Mouse (Mus musculus): ENCODE data around the gene Mplkip. TPM values are rescaled to one million over a fixed set of nuclear protein-coding genes. Genes with fewer than 3 reads are reported as not detected.

The Mplkip gene
- 10 to 100 TPM; 11.8 to 14.1 TPM for total RNA-seq (2021)
- long read RNA-seq, experiment 1, full-length matches to known transcripts, result 19 of 19 reads
- long read RNA-seq, experiment 1, partial matches to known transcripts, result 0 of 19 reads
- long read RNA-seq, experiment 1, other reads (novel, unspliced or antisense), result 0 of 19 reads
- long read RNA-seq, experiment 2, full-length matches to known transcripts, result 12 of 12 reads
- long read RNA-seq, experiment 2, partial matches to known transcripts, result 0 of 12 reads
- long read RNA-seq, experiment 2, other reads (novel, unspliced or antisense), result 0 of 12 reads

DNA sequence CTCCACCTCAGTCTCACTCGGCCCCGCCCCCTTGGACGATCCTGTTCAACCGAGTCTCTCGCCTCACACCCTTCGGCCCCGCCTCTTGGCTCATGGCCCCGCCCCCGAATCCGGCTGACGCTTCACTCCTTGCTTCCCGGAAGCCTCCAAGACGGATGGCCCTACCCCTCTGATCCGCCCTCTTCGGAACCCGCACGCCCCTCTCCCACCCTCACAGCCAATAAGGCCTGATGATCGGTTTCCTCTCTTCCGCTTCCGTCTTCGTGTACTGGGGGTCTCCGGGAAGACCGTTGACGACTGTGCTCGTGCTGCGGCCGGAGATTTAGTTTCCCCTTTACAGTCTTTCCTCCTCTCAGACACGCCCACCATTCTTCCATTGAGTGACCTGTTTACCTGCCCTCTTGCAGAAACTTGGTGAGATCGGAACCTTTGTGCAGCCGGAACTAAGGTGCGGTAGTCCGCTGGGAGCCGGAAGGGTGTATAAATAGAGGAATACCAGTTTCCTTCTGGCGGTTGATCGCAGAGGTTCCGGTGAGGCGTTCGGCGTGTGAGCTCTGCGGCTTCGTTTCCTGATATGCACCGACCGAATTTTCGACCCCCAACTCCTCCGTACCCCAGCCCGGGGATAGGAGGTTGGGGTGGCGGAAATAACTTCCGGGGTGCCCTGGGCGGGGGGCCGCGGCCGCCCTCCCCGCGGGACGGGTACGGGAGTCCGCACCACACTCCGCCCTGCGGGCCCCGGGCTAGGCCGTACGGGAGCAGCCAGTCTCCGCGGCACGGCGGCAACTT is at the start of gene Mplkip, which contains the start of gene Sugct:
Gene Mplkip, plus strand, starts transcription at position 282 of the 789 bp plus-strand sequence.
Gene Sugct, minus strand, starts transcription at position 643 of the 789 bp plus-strand sequence.
- intact Hi-C loops (cut with DNase I), result loop anchor here (1.0 to 10.0 kb wide), 2 partner anchors 110 to 1710 kb away; partner anchors contain the start of gene Cdk13
- DNase-seq (ENCODE audit: extremely low spot score in 1 of 2, low spot score in 2 of 2), result peak; percentile 98 to 99
- TF ChIP-seq CTCF (IDR thresholded peaks at IDR 0.05), result no peak
- Histone ChIP-seq H3K27ac (peak within 1 kb of the TSS; percentile 96), H3K4me3 (peak within 1 kb of the TSS; percentile 78)

DNA sequence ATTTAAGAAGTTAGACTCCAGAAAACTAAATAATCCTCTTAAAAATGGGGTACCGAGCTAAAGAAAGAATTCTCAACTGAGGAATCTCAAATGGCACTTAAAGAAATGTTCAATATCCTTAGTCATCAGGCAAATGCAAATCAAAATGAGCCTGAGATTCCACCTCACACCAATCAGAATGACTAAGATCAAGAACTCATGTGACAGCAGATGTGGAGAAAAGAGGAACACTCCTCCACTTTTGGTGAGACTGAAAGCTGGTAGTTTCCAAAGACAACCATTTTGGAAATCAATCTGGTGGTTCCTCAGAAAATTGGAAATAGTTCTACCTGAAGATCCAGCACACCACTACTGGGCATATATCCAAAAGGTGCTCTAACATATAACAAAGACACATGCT is 27.6 kb upstream of the Mplkip start:
- TF ChIP-seq CTCF (IDR thresholded peaks at IDR 0.05), result no peak
- Histone ChIP-seq H3K4me3 (no peak overlapping the region), H3K27ac (no peak overlapping the region)
- DNase-seq (ENCODE audit: extremely low spot score in 1 of 2, low spot score in 2 of 2), result no peak
- intact Hi-C loops (cut with DNase I), result no loop called here

DNA sequence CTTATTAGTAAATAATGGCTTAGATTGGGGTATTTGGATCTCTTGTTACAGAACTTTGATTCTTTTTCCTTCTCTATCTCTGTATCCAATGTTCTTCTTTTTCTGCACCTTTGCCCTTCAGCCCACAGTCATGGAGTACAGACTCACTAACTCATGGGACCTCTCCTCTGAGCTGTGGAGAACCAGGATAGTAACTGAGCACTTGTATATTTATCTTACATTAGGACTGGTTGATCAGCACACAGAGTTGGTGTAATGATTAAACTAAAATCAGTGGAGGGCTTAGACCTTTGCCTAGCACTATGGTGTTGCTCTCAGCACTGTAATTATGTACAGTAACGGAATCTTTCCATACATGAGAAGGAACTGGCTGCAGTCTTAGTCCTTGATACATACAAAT is 23.9 kb upstream of the Mplkip start:
- no peak for TF ChIP-seq CTCF (IDR thresholded peaks at IDR 0.05)
- intact Hi-C loops (cut with DNase I), result no loop called here
- no peak for DNase-seq (ENCODE audit: extremely low spot score in 1 of 2, low spot score in 2 of 2)
- no peak overlapping the region for H3K4me3 ChIP-seq
- H3K27ac ChIP-seq, result no peak overlapping the region

DNA sequence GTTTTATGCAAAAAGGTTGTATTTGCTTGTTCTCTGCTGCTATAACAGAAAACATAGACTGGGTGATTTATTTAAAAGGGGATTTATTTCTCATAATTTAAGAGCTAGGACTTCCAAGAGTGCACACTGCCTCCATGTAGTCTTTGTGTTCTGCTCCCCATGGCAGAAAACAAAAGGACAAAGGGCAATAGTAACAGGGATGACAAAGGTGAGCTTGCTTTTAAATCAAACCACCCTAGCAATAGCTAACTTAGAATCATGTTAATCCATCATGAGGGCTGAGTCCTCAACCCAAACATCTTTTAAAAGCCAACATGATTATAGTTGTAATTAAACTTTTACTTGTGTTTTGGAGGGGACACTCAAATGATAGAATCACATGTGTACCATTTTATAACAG is 5.5 kb upstream of the Mplkip start:
- DNase-seq (ENCODE audit: extremely low spot score in 1 of 2, low spot score in 2 of 2), result no peak
- H3K4me3 ChIP-seq, result no peak overlapping the region
- TF ChIP-seq CTCF (IDR thresholded peaks at IDR 0.05), result no peak
- no peak overlapping the region for H3K27ac ChIP-seq
- intact Hi-C loops (cut with DNase I), result no loop called here

DNA sequence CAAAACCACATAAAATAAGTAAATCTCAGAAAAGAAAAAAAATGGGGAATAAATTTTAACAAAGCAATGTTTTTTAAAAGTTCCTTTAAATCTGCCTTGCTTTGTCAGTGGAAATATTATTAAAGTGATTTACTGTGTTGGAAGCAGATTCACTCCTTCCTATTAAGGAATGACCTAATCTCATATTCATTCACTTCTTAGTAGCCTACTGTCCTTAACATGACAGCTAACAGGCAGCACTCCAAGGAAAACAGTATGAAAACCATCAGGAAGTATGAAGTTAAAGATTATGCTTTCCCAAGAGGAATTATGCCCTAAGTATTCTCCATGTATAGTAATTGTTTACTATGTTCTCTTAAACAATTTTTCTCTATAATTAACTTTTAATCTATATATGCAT is 4.3 kb upstream of the Mplkip start:
- TF ChIP-seq CTCF (IDR thresholded peaks at IDR 0.05), result no peak
- Histone ChIP-seq H3K27ac (no peak overlapping the region), H3K4me3 (no peak overlapping the region)
- DNase-seq (ENCODE audit: extremely low spot score in 1 of 2, low spot score in 2 of 2), result no peak
- intact Hi-C loops (cut with DNase I), result loop anchor here (10.0 kb wide), 1 partner anchor 1706 kb away; no protein-coding TSS in a partner anchor

DNA sequence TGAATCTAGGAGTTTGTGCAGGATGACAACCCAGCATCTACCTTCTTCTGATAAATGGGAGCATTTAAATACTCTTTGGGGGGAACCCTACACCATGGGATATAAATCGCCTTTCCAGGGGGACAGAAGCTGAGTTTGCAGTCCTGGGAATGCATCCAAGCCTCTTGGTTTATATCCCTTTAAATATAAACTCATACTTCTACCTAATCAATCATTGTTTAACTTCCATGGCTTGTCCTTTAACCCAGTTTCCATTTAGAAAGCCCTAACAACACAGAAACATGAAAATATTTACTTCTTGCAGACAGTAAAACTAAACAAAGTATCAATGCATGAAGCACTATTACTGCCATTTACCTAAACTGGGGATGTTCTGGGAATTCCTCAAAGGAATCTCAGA is 3.6 kb upstream of the Mplkip start:
- Histone ChIP-seq H3K4me3 (no peak overlapping the region), H3K27ac (no peak overlapping the region)
- no peak for TF ChIP-seq CTCF (IDR thresholded peaks at IDR 0.05)
- DNase-seq (ENCODE audit: extremely low spot score in 1 of 2, low spot score in 2 of 2), result no peak
- intact Hi-C loops (cut with DNase I), result loop anchor here (10.0 kb wide), 1 partner anchor 1707 kb away; no protein-coding TSS in a partner anchor

DNA sequence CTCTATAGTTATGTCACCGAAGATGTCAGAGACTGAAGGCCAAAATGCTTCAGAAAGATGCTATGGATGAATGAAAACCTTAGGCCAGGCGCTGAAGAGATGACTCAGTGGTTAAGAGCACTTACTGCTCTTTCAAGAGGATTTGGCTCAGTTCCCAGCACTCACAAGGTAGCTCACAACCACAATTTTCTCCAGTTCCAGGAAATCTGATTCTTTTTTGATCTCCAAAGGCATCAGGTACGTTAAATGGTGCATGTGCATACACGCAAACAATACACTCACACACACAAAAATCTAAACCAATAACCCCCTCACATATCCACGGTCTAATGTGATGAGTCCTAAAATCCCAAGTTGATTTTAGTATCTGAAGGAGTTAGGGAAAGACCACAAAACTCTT is 1.2 kb upstream of the Mplkip start:
- DNase-seq (ENCODE audit: extremely low spot score in 1 of 2, low spot score in 2 of 2), result no peak

DNA sequence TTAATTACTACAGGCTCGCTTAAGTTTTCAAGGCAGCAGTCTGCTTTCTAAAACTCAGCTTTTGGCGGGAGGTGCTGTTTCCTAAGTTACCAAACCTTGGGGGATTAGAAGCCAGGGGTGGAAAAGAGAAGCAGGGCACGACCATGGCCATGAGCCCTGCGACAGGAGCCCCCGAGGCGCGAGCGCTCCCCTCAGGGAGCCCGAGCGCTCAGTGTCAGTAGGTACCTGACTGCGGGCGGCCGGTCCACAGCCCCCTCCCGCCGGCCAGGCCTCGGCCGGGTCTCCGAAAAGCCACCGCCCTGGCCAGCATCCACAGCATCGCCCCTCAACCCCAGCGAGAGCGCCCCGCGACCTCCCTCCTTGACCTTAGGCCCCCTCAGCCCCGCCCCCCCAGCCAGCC is 578 bp upstream of the Mplkip start:
- Histone ChIP-seq H3K4me3 (peak overlapping the region; percentile 78), H3K27ac (peak overlapping the region; percentile 80)
- no peak for TF ChIP-seq CTCF (IDR thresholded peaks at IDR 0.05)
- intact Hi-C loops (cut with DNase I), result loop anchor here (10.0 kb wide), 1 partner anchor 1710 kb away; no protein-coding TSS in a partner anchor
- peak in 1 of 2 experiments; percentile 53 for DNase-seq (ENCODE audit: extremely low spot score in 1 of 2, low spot score in 2 of 2)

More for the DNA sequence above, 1.2 kb upstream of the Mplkip start:
- Histone ChIP-seq H3K27ac (peak overlapping the region; percentile 80; the same call in 1 of the 2 replicates), H3K4me3 (no peak overlapping the region; the same call in 1 of the 2 replicates)
- TF ChIP-seq CTCF (IDR thresholded peaks at IDR 0.05), result no peak
- intact Hi-C loops (cut with DNase I), result loop anchor here (10.0 kb wide), 1 partner anchor 1709 kb away; no protein-coding TSS in a partner anchor

DNA sequence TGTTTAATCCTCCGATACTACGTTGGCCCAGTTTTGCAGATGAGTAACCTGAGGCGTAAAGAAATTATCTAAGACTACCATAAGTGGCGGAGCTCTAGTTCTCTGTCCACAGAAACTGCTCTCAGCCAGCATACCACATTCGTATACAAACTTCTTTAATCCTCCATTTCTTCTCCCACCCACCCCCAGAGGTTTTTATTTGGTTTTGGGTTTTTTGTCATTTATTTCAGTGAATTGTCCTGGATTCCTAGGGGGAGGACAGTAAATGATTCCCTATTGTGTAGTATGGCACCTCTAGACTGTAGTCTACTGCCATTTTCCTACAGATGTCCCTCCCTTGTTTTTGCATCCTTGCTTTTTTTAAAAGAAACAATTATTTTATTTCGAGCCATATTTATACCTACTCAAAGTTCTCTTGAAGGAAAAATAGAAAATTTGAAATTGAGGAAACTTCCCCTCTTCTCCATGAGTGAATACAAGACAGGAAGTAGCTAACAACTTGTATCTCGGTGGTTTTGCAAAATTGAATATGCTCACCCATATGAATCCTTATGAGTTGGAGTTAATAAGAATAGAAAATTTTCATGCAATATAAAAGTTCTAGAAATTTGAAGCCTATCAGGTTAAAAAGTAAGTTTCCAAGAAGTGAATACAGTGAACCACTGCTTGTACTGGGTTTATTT is 1.0 kb downstream of the Mplkip start:
- DNase-seq (ENCODE audit: extremely low spot score in 1 of 2, low spot score in 2 of 2), result no peak
- TF ChIP-seq CTCF (IDR thresholded peaks at IDR 0.05), result no peak
- peak overlapping the region; percentile 96; the same call in 1 of the 2 replicates for H3K27ac ChIP-seq
- intact Hi-C loops (cut with DNase I), result loop anchor here (1.0 to 10.0 kb wide), 2 partner anchors 109 to 1711 kb away; partner anchors contain the start of gene Cdk13
- peak overlapping the region; percentile 78 for H3K4me3 ChIP-seq

DNA sequence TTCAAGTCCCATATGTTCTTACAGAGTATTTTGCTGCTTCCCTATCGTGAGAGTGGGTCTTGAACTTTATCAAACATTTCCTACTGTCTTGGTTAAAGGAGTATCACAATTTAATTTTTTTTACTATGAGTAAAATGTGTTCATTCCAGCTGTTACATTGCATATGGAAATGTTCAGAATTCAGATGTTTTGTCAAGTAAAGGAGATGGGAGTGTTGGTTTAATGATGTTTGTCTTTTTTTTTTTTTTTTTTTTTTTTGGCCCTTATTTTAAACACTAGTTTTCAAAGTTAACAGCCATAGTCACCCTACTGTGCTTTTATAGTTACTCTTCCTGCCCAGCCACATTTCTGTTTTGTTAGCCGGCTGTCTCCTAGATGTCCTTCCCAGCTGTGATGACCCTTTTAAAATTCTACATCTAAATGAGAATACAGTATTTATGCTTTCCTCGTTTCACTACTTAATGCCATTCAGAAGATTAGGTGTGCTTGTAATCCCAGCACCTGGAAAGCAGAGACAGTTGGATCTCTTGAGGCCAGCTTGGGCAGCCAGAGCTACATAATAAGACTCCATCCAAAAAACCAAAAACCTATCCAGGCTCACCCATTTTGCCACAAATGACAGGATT is 5.2 kb downstream of the Mplkip start:
- intact Hi-C loops (cut with DNase I), result no loop called here
- no peak overlapping the region for H3K27ac ChIP-seq
- H3K4me3 ChIP-seq, result no peak overlapping the region
- TF ChIP-seq CTCF (IDR thresholded peaks at IDR 0.05), result no peak
- DNase-seq (ENCODE audit: extremely low spot score in 1 of 2, low spot score in 2 of 2), result no peak

DNA sequence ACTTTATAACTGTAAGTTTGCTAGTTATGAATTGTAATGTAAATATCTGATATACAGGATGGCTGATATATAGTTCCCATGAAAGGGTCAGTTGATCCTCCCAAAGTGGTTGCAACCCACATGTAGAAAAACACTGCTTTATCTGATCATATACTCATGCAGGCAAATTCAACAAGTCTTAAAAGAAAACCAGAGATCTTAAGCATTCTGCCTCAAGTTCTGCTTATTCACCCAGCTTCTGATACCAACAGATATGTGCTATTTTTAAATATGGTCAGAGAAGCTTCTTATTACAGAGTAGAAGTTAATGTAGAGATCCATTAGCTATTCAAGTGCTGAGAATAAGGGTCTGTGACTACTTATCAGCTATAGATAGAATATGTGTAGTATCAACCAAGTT is 6.3 kb downstream of the Mplkip start:
- H3K4me3 ChIP-seq, result no peak overlapping the region
- no peak for DNase-seq (ENCODE audit: extremely low spot score in 1 of 2, low spot score in 2 of 2)
- no peak for TF ChIP-seq CTCF (IDR thresholded peaks at IDR 0.05)
- no peak overlapping the region for H3K27ac ChIP-seq
- intact Hi-C loops (cut with DNase I), result no loop called here
